ENCODE assay signal across 9 mouse cellular contexts in genomic region chr9:110490913-110491312, GRCm38 (mm10). TPM values are rescaled to one million over a fixed set of nuclear protein-coding genes. Genes with fewer than 3 reads are reported as not detected.
A peak's percentile ranks its signal among the peaks of the same experiment; 100 is the strongest.
DNase-seq lines count a peak whose midpoint lies in the region; TF ChIP-seq lines count a peak whose summit lies in the region.
"Had no signal": no experiment of that assay in that cellular context is flagged by ENCODE, and none has a peak within 500 bp of the region (broad histone marks: within the 10 kb centered on the region; RNA-seq: fewer than 3 reads in every experiment).

No protein-coding gene starts in this region.

- TF ChIP-seq POLR2A in lung, adult 2 months (IDR thresholded peaks at IDR 0.05; ENCODE audit: borderline replicate concordance, extremely low read depth, low read depth, low read length): no peak

- DNase-seq in embryo, embryonic 10.5 days (ENCODE audit: low spot score): peak; percentile 10
- no peak for DNase-seq in embryo, embryonic 11 days
- no peak for DNase-seq in lung, adult 2 months
- no peak for DNase-seq in lung, postnatal 25 days (ENCODE audit: low spot score)
- peak; percentile 42 for DNase-seq in kidney, postnatal 4 days
- DNase-seq in thymus, postnatal 0 days (ENCODE audit: low spot score): peak; percentile 3
- DNase-seq in layer of hippocampus, postnatal 36 days: no peak
- no peak for DNase-seq in gastrocnemius, postnatal 14 days
- DNase-seq: gastrocnemius, postnatal 25 days had no signal

- peak; percentile 29 for TF ChIP-seq CTCF in lung, adult 2 months (IDR thresholded peaks at IDR 0.05; ENCODE audit: insufficient read depth, low read length)

- H3K4me3 ChIP-seq in lung, adult 2 months (replicated peaks; ENCODE audit: extremely low read depth, low read depth, low read length): no peak overlapping the region

- H3K4me1 ChIP-seq in lung, adult 2 months (ENCODE audit: control insufficient read depth, insufficient read depth, low read length): no peaks in the 10 kb centered on the region

- intact Hi-C loops in gastrocnemius, postnatal 14 days (cut with DNase I; ENCODE audit: low total_unique reads): no loop called here

- 58% methylated on average over 5 of the region's 5 CpGs for WGBS in lung, adult 2 months

RNA-seq across cellular contexts. Expression of gene Kif9, which starts 14.2 kb away (rescaled TPM):
- polyA plus RNA-seq in lung, adult 2 months (2012; rRNA removed): 2.9 and 5.8 TPM in 2 replicates
- 1.2 and 1.4 TPM in 2 replicates for polyA plus RNA-seq in thymus, postnatal 0 days (2015; fragmentation: Nextera tagmentation; extraction: Ambion mirVana)
- 1 to 10 TPM; 3.0 to 3.8 TPM for total RNA-seq in layer of hippocampus, postnatal 36 days (2021)
- total RNA-seq in gastrocnemius, postnatal 14 days (2021): under 1 TPM; 0.16 to 0.20 TPM

RNA-seq across cellular contexts. Expression of gene Klhl18, which starts 14.4 kb away (rescaled TPM):
- 19.2 and 21.1 TPM in 2 replicates for polyA plus RNA-seq in lung, adult 2 months (2012; rRNA removed)
- polyA plus RNA-seq in thymus, postnatal 0 days (2015; fragmentation: Nextera tagmentation; extraction: Ambion mirVana): 3.5 and 4.2 TPM in 2 replicates
- total RNA-seq in layer of hippocampus, postnatal 36 days (2021): 10 to 100 TPM; 24.0 to 25.8 TPM
- 1 to 10 TPM; 6.6 to 8.4 TPM for total RNA-seq in gastrocnemius, postnatal 14 days (2021)

RNA-seq across cellular contexts. Expression of gene Setd2, which starts 41.5 kb away (rescaled TPM):
- 34.6 and 42.6 TPM in 2 replicates for polyA plus RNA-seq in lung, adult 2 months (2012; rRNA removed)
- 27.2 and 35.5 TPM in 2 replicates for polyA plus RNA-seq in thymus, postnatal 0 days (2015; fragmentation: Nextera tagmentation; extraction: Ambion mirVana)
- 10 to 100 TPM; 62.6 to 67.6 TPM for total RNA-seq in layer of hippocampus, postnatal 36 days (2021)
- 10 to 100 TPM; 31.1 to 33.9 TPM for total RNA-seq in gastrocnemius, postnatal 14 days (2021)

Comparison
In these comparisons a context has a peak if more than half of its experiments do, and no peak if none do; other contexts are left out.
1. DNase-seq: peak in embryo, embryonic 10.5 days (single experiment), kidney, postnatal 4 days (2 of 2) and thymus, postnatal 0 days (single experiment); none in embryo, embryonic 11 days (single experiment), lung, adult 2 months (single experiment), lung, postnatal 25 days (single experiment), layer of hippocampus, postnatal 36 days (0 of 2) and gastrocnemius, postnatal 14 days (single experiment).